24 mouse cellular contexts compared by ENCODE assay signal in genomic region chrX:39433918-39434317, GRCm38 (mm10).
DNase-seq lines count a peak whose midpoint lies in the region; ATAC-seq lines count a peak whose summit lies in the region.
"Had no signal": no experiment of that assay in that cellular context is flagged by ENCODE, and none has a peak within 500 bp of the region (broad histone marks: within the 10 kb centered on the region; RNA-seq: fewer than 3 reads in every experiment).

No protein-coding gene starts in this region.

- WGBS in hindbrain, embryonic 16.5 days: 71% methylated on average over 1 of the region's 1 CpGs

- no peaks in the 10 kb centered on the region for H3K9me3 ChIP-seq in hindbrain, embryonic 16.5 days (ENCODE audit: control insufficient read depth, low read length)
- H3K9me3 ChIP-seq: forebrain, embryonic 15.5 days; intestine, embryonic 15.5 days; limb, embryonic 12.5 days; liver, embryonic 12.5 days had no signal

- no peaks in the 10 kb centered on the region for H3K4me1 ChIP-seq in hindbrain, embryonic 16.5 days (ENCODE audit: control insufficient read depth, insufficient read depth, low read depth, low read length)
- H3K4me1 ChIP-seq: forebrain, embryonic 15.5 days; intestine, embryonic 15.5 days; limb, embryonic 12.5 days; liver, embryonic 12.5 days had no signal

- H3K27me3 ChIP-seq in hindbrain, embryonic 16.5 days (replicated peaks; ENCODE audit: control insufficient read depth, insufficient read depth, low read length): no peaks in the 10 kb centered on the region
- H3K27me3 ChIP-seq: forebrain, embryonic 15.5 days; intestine, embryonic 15.5 days; limb, embryonic 12.5 days; liver, embryonic 12.5 days had no signal

- DNase-seq in layer of hippocampus, adult 11-12 months (ENCODE audit: low spot score): peak; percentile 11
- no peak for DNase-seq in layer of hippocampus, postnatal 25 days (ENCODE audit: extremely low spot score in 1 of 2, low spot score in 1 of 2)
- peak; percentile 60 to 61 for DNase-seq in frontal cortex, adult 2 months (ENCODE audit: extremely low spot score in 1 of 2, low spot score in 1 of 2)
- DNase-seq in layer of hippocampus, adult 9-11 months: peak; percentile 68
- DNase-seq in left cerebral cortex, postnatal 25 days (ENCODE audit: low spot score in 2 of 2): peak; percentile 1 to 80
- DNase-seq in urinary bladder, postnatal 25 days (ENCODE audit: low spot score): no peak
- no peak for DNase-seq in heart, adult 9 months (ENCODE audit: low spot score in 2 of 2)
- DNase-seq: adrenal gland, adult 8-10 months; cerebellum, adult 11 months; cerebellum, postnatal 14 days; embryo, embryonic 11 days; heart, adult 11 months; heart, postnatal 36 days; kidney, postnatal 36 days; lung, embryonic 14.5 days; lung, postnatal 4 days had no signal

- H3K27ac ChIP-seq in hindbrain, embryonic 16.5 days (ENCODE audit: low read depth, low read length): no peak overlapping the region
- H3K27ac ChIP-seq: forebrain, embryonic 15.5 days; hindbrain, embryonic 14.5 days; intestine, embryonic 15.5 days; limb, embryonic 12.5 days; liver, embryonic 12.5 days had no signal

- no peak overlapping the region for H3K4me3 ChIP-seq in hindbrain, embryonic 16.5 days (ENCODE audit: low read length)
- H3K4me3 ChIP-seq: forebrain, embryonic 15.5 days; intestine, embryonic 15.5 days; limb, embryonic 12.5 days; liver, embryonic 12.5 days had no signal

- no peak overlapping the region for H3K4me2 ChIP-seq in hindbrain, embryonic 16.5 days (ENCODE audit: low read length)
- H3K4me2 ChIP-seq: forebrain, embryonic 15.5 days; hindbrain, embryonic 14.5 days; intestine, embryonic 15.5 days; limb, embryonic 12.5 days; liver, embryonic 12.5 days; lung, embryonic 14.5 days; midbrain, embryonic 11.5 days had no signal

- H3K36me3 ChIP-seq in hindbrain, embryonic 16.5 days (ENCODE audit: control insufficient read depth, insufficient read depth, low read length): no peaks in the 10 kb centered on the region
- H3K36me3 ChIP-seq: forebrain, embryonic 15.5 days; intestine, embryonic 15.5 days; limb, embryonic 12.5 days; liver, embryonic 12.5 days had no signal

- ATAC-seq in hindbrain, embryonic 16.5 days: no peak
- ATAC-seq: forebrain, embryonic 15.5 days; intestine, embryonic 15.5 days; liver, embryonic 12.5 days; Patski had no signal

- intact Hi-C loops in left cerebral cortex, postnatal 25 days (cut with DNase I): no loop called here

- no peak overlapping the region for H3K9ac ChIP-seq in hindbrain, embryonic 16.5 days (ENCODE audit: low read depth, low read length)
- H3K9ac ChIP-seq: forebrain, embryonic 15.5 days; hindbrain, embryonic 14.5 days; intestine, embryonic 15.5 days; limb, embryonic 12.5 days; liver, embryonic 12.5 days; lung, embryonic 14.5 days had no signal

Comparison
In these comparisons a context has a peak if more than half of its experiments do, and no peak if none do; other contexts are left out.
1. DNase-seq: peak in layer of hippocampus, adult 11-12 months (single experiment), frontal cortex, adult 2 months (2 of 2), layer of hippocampus, adult 9-11 months (single experiment) and left cerebral cortex, postnatal 25 days (2 of 2); none in layer of hippocampus, postnatal 25 days (0 of 2), urinary bladder, postnatal 25 days (single experiment) and heart, adult 9 months (0 of 2).